Mouse (Mus musculus) heart, adult 18-20 months (tissue): Measurements from ENCODE around the gene Sardh. TPM values are rescaled to one million over a fixed set of nuclear protein-coding genes. Genes with fewer than 3 reads are reported as not detected.
A peak's percentile ranks its signal among the peaks of the same experiment; 100 is the strongest.

ENCODE experiments used
- DNase-seq, 2 experiments: peaks; one replicate each; pipeline ENCODE4 v3.0.0; 2021 to 2022; ENCODE audit warnings: mixed read lengths in 1 of 2
- long read RNA-seq, 2 experiments: library from polyadenylated mRNA; stranded (forward); transcript quantifications; one replicate each; pipeline ENCODE4 v2.0.0; 2021
- total RNA-seq, 2 experiments: library from RNA; stranded (reverse); gene quantifications; 2 replicates each; pipeline ENCODE4 v1.2.3; 2021

Sardh gene
- 1 to 10 TPM; 7.1 TPM for total RNA-seq
- long read RNA-seq, experiment 1, full-length matches to known transcripts, result 1 of 2 reads
- long read RNA-seq, experiment 1, partial matches to known transcripts, result 1 of 2 reads
- long read RNA-seq, experiment 1, other reads (novel, unspliced or antisense), result 0 of 2 reads
- long read RNA-seq, experiment 2, full-length matches to known transcripts, result 3 of 5 reads
- long read RNA-seq, experiment 2, partial matches to known transcripts, result 0 of 5 reads
- long read RNA-seq, experiment 2, other reads (novel, unspliced or antisense), result 2 of 5 reads

- DNase-seq, result no peak
Observed at GRCm38 (mm10) chr2:27248211-27248610, at the start of gene Sardh. Sardh (minus strand) TSS chr2:27248337.

- no peak for DNase-seq
Observed at GRCm38 (mm10) chr2:27296656-27297406, 48.7 kb upstream of the Sardh start.

- no peak for DNase-seq
Observed at GRCm38 (mm10) chr2:27294777-27295176, 46.6 kb upstream of the Sardh start.

- DNase-seq, result peak; percentile 84 to 94
Observed at GRCm38 (mm10) chr2:27289019-27289418, 40.9 kb upstream of the Sardh start.

GRCm38 (mm10) chr2:27286971-27287710 lies 39.0 kb upstream of the Sardh start:
- no peak for DNase-seq

DNA sequence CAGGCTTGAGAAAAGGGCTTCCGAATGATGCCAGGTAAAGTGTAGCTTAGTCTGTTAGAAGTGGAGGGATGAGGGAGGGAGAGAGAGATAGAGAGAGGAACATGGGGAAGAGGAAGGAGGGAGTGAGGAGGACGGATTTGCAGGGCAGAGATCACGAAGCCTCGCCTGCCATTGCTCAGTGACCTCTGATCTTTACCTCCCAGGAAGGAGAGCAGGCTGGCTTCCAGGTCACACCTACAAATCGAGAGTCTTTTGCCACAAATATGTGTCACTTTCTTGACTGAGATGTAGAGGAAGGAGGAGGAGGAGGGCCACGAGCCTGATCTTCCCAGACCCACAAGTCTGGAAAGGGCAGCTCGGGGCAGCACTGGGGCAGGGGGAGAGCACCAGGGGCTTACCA lies 36.3 kb upstream of the Sardh start:
- no peak for DNase-seq

DNA sequence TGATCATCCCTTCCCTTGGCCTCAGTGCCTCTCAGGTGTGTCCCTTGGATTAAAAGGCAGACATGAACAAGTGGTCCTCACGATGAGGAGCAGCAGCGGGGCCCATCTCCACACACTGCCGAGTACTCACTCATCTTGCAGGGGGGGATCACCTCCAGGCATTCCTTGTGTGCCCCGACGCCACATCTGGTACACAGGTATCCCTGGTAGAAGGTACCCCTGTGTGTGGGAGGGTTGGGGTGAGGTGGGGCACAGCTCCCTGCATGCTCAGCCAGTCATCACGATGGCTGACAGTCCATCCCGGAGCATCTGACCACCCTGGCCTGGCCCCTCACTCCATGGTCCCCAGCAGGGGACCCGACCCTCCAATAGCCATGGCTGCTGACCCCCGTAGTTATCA lies 33.6 kb upstream of the Sardh start:
- no peak for DNase-seq

DNA sequence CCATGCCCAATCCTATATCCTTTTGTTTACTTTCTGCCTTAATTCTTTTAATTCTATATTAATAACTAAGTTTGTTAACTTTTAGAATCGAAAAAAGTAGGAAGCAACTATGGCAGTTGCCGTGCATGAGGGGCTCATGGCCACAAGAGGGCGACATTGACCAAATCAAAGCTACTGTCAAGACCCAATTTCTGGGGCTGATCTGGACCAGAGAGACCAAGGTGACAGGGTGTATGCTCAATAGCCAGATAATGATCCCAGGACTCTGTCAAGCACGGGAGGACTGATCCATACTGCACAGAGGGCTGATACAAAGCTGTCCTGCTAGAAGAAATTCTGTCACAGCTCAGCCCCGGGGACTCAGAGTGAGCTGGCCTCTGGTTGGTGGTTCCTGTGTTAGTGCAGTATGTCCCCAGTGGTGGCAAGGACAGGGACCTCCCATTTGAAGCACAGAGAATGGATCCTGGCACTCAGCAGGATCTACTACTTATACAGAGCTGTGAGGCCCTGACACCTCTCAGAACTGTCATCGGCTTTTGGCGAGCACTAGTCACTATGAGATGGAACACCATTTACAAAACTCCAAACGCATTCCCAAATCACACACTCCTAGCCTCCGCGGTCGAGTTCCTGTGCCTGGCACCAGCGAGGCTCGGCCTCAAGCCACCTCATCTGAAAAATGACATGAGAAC lies 32.9 kb upstream of the Sardh start:
- DNase-seq, result peak; percentile 61 to 85

DNA sequence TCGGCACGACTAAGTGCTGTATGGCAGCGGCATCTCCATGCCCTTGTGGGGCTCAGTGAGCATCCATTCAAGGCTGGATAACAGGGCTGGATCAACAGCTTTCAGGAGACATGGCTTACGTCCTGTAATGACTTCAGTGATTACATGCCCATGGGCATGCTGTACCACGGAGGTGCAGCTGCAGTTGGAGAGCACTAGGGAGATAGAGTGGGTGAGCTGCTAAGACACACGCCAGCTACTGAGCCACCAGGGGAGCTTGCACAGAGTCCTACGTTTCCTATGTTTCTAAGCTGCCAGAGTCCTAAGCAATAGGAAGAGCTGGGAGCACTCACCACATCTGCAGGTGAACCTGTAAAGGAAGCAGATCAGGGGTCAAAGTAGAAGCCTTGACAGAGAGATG lies 30.7 kb upstream of the Sardh start:
- DNase-seq, result no peak

- DNase-seq, result no peak
Observed at GRCm38 (mm10) chr2:27268325-27268724, 20.2 kb upstream of the Sardh start.

GRCm38 (mm10) chr2:27265819-27266218 lies 17.7 kb upstream of the Sardh start:
- no peak for DNase-seq

DNA sequence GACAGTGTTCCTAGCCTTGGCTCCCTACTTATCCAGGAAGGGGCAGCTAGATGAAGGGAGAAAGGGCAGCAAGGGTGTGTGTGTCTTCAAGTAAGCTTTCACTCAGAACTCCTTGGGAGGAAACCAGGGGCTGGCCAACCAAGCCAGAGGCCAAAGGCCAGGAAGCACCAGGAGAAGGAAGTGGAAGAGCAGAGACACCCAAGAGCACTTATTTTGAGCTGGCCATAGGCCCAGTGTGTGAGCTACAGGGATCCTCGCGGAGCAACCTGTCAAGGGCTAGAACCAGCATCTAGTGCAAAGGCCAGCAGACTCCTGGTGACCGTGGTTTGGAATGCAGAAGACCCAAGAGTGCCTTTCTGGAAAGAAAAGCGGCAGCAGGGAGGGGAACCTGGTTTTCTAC lies 14.8 kb upstream of the Sardh start:
- peak in 1 of 2 experiments; percentile 33 for DNase-seq

DNA sequence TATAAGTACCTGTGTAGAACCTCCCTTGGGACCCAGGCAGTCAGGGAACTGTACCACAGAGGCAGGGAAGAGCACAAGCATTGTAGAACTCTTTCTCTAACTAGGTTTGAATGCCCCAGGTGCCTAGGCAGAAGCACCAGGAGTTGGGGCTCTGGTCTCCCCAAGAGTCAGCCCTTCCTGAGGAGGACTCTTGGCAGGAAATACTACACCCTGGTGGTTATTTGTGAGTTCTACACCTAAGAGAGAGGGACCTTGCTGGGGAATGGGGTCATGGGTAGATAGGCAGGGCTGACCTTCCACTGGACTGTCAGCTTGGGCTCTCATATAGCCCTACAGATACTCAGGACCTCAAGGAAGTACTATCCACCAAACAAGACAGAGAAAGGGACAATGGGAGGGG lies 3.3 kb upstream of the Sardh start:
- no peak for DNase-seq

GRCm38 (mm10) chr2:27247487-27247863 lies 662 bp downstream of the Sardh start:
- DNase-seq, result no peak

DNA sequence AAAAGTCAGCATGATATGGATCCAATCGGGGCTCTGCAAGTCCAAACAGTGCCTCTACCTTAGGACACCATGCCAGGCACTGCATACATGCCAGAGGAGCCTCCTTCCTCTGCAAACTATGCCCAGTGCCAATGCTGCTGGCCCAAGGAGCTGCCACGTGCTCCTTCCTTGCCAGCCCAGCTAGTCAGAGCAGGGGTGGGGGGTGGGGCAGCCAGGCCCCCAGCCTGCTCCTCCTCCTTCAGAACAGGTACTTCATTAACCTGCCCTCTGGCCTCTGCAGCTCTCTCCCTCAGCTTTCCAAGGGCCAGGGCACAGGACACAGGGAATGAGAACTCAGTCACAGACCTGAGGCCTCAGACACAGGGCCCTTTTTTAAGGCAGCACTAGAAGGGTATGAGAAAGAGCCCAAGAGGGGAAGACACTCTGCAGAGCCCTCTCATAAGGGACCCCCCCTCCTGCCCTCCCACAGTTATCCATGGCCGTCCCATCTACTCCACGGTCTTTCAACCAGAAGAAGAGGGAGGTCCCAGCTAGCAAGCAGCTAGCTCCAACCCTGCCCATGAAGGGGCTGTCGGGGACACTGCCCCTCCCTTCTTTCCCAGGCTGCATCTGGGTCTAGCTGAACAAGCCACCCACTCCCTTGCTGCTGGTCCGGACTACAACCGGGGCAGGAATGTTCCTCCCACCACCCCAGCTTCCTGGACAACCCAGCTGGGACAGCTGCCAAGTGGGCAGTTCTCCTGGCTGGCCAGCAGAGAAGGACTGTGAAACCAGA lies 1.2 kb downstream of the Sardh start:
- DNase-seq, result peak; percentile 89 to 94

DNA sequence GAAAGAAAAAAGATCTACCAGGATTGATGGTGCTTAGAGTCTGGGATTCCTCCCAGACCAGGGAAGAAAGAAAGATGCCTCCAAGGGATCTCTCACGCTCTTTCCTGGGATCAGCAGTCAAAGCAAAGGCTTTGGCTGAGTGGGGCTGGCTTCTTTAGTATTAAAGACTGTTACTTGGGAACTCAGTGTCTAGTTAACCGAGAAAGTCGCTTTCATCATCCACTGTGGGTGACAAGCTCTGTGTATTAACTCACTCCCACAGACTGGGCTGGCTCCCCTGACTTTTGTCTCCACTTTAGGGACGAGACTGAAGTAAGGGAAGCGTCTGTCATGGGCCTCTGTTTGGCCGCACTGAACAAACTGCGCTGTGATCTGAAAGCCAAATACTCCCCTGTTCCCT lies 2.2 kb downstream of the Sardh start:
- no peak for DNase-seq

GRCm38 (mm10) chr2:27237342-27237741 lies 10.8 kb downstream of the Sardh start:
- peak; percentile 66 to 81 for DNase-seq

GRCm38 (mm10) chr2:27235729-27236128 lies 12.4 kb downstream of the Sardh start:
- DNase-seq, result peak; percentile 66 to 82

GRCm38 (mm10) chr2:27232376-27232775 lies 15.8 kb downstream of the Sardh start:
- peak; percentile 73 to 84 for DNase-seq

DNA sequence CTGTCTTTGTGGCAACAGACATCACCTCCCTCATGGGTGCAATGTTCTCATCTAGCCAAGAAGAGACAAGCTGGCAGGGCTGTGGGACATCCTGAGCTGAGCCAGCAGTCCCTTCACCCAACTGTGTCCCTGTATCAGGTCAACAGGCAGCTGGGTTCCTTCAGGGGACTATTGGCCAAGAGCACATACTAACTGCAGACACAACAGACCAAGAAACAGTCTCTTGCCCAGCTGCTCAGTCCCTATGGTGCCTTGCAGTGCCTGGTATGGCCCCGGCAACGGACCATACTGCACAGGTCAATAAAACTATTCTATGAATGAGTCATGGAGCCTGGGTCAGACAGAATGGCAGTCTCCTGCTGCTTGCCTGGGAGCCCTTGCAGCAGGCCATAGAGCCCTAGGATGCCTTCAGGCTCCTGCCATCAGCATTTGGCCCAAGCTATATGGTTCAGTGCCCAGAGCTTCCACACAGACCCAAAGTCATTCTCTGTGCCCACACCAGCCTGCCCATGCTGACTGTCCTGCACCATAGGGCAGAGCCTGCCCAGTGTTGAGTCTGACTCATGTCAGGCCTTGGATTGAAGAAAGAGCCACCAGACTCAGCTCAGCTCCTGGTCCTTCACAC lies 18.5 kb downstream of the Sardh start:
- peak in 1 of 2 experiments; percentile 31 for DNase-seq

GRCm38 (mm10) chr2:27228809-27229480 lies 19.2 kb downstream of the Sardh start:
- no peak for DNase-seq
